In genomic region chr4:84079516-84079915, GRCm38 (mm10) we compare ENCODE assay signal across 23 mouse cellular contexts.
"Had no signal": no experiment of that assay in that cellular context is flagged by ENCODE, and none has a peak within 500 bp of the region (broad histone marks: within the 10 kb centered on the region; RNA-seq: fewer than 3 reads in every experiment).

No protein-coding gene starts in this region.

- H3K27ac ChIP-seq: gastrocnemius, adult 2 months; heart, adult 2 months; heart, embryonic 13.5 days; heart, embryonic 15.5 days; hindbrain, embryonic 13.5 days; hindbrain, embryonic 15.5 days; hindbrain, postnatal 0 days; kidney, postnatal 0 days; left cerebral cortex, adult 2 months; limb, embryonic 10.5 days; limb, embryonic 12.5 days had no signal

- DNase-seq: gastrocnemius, adult 2 months; gastrocnemius, postnatal 10 days; gastrocnemius, postnatal 25 days; heart, adult 2 months; heart, postnatal 14 days; heart, postnatal 36 days; kidney, adult 11 months; kidney, adult 2 months; kidney, postnatal 14 days; kidney, postnatal 36 days; liver had no signal

- ATAC-seq: hindbrain, postnatal 0 days; intestine, embryonic 16.5 days had no signal

- H3K9me3 ChIP-seq: heart, embryonic 13.5 days; heart, embryonic 15.5 days; hindbrain, embryonic 13.5 days; hindbrain, embryonic 15.5 days; limb, embryonic 10.5 days; limb, embryonic 12.5 days had no signal

- H3K4me3 ChIP-seq: gastrocnemius, adult 2 months; heart, adult 2 months; heart, embryonic 13.5 days; heart, embryonic 15.5 days; hindbrain, embryonic 13.5 days; hindbrain, embryonic 15.5 days; left cerebral cortex, adult 2 months; limb, embryonic 10.5 days; limb, embryonic 12.5 days had no signal

- H3K4me2 ChIP-seq: heart, embryonic 11.5 days; heart, embryonic 13.5 days; heart, embryonic 15.5 days; hindbrain, embryonic 13.5 days; hindbrain, embryonic 15.5 days; limb, embryonic 12.5 days; liver, embryonic 11.5 days had no signal

- H3K9ac ChIP-seq: heart, embryonic 13.5 days; heart, embryonic 15.5 days; hindbrain, embryonic 13.5 days; hindbrain, embryonic 15.5 days; limb, embryonic 12.5 days had no signal

- H3K36me3 ChIP-seq: heart, embryonic 13.5 days; heart, embryonic 15.5 days; hindbrain, embryonic 13.5 days; hindbrain, embryonic 15.5 days; limb, embryonic 10.5 days; limb, embryonic 12.5 days had no signal

- H3K4me1 ChIP-seq: heart, embryonic 15.5 days; hindbrain, embryonic 13.5 days; hindbrain, embryonic 15.5 days had no signal

- H3K27me3 ChIP-seq: heart, embryonic 13.5 days; heart, embryonic 15.5 days; hindbrain, embryonic 13.5 days; hindbrain, embryonic 15.5 days; limb, embryonic 12.5 days had no signal
